Mouse (Mus musculus) lung, adult 2 months (tissue): ENCODE data around the gene Proca1. TPM values are rescaled to one million over a fixed set of nuclear protein-coding genes. Genes with fewer than 3 reads are reported as not detected.
A peak's percentile ranks its signal among the peaks of the same experiment; 100 is the strongest.

Source experiments
- DNase-seq: peaks from one replicate; pipeline ENCODE4 v3.0.0; 2022
- H3K4me1 ChIP-seq: fragments of 200-500 bp; 2 replicates; pipeline ENCODE4 v1.6.1; 2011; ENCODE audit warnings: low read length; ENCODE audit not compliant: control insufficient read depth, insufficient read depth
- H3K4me3 ChIP-seq: fragments of 200-500 bp; replicated peaks from 2 replicates; pipeline ENCODE3; 2011; ENCODE audit warnings: low read depth, mild to moderate bottlenecking, control low read depth, low read length; ENCODE audit errors: extremely low read depth
- CTCF ChIP-seq: fragments of 200-500 bp; IDR thresholded peaks from 2 replicates; pipeline ENCODE4 v1.5.1; 2011; ENCODE audit warnings: mild to moderate bottlenecking, low read length, control low read depth; ENCODE audit not compliant: insufficient read depth
- POLR2A ChIP-seq: fragments of 200-500 bp; IDR thresholded peaks from 2 replicates; pipeline ENCODE4 v1.6.1; 2011; ENCODE audit warnings: low read depth, mild to moderate bottlenecking, control low read depth, low read length, borderline replicate concordance; ENCODE audit errors: extremely low read depth
- WGBS: fragments of 180-500 bp; shearing (Covaris S2); methylation state at CpG from one replicate; pipeline ENCODE4 v1.1.7; 2018; 5-methylcytosine and 5-hydroxymethylcytosine counted together
- polyA plus RNA-seq: library from polyadenylated mRNA; depleted of rRNA; stranded (reverse); fragments of >200 nt; gene quantifications from 2 replicates; pipeline ENCODE4 v1.2.3, GENCODE M21; 2012

The Proca1 gene
- polyA plus RNA-seq, 1 experiment, result 1.4 TPM

DNA sequence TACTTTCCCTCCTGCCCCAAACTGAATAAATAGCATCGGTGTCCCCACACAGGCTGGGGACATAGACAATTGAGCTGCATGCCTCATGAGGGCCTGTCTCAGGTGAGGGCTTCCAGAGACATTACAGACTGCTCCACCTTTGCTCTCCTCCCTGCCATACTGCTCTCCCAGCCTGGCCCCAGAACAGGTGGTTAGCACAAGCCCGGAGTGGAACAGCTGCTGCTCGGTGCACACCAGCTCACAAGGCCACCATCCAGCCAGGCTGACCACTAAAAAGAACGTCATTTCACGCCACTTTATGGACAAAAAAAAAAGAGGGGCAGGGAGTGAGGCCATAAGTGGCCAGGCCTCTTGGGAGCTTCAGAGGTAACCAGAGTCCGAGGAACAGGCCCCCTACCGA lies 14.0 kb downstream of the Proca1 start:
- H3K4me1 ChIP-seq, result no peaks in the 10 kb centered on the region
- WGBS, result 91% methylated on average over 7 of the region's 7 CpGs
- no peak for DNase-seq
- TF ChIP-seq POLR2A, result no peak
- no peak for TF ChIP-seq CTCF
- H3K4me3 ChIP-seq, result no peak overlapping the region

DNA sequence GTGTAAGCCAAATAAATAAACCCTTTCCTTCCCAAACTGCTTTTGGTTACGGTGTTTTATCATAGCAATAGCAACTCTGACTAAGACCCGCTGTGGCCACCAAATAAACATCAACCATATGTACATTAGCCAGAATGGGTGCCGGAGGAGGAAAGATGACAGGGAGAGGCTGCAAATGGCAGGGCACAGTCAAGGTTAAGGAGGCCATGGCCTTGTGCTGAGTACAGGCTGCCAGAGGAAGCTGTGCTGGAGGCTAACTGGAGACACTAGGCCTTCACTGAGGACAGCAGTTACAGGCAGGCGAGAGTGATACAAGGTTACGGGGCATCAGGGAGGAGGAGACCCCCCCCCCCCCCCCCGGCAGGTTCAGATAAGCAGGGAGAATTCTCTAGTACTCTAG lies 16.7 kb downstream of the Proca1 start:
- DNase-seq, result no peak
- 81% methylated on average over 6 of the region's 6 CpGs for WGBS
- Histone ChIP-seq H3K4me1 (no peaks in the 10 kb centered on the region), H3K4me3 (no peak overlapping the region)
- no peak for TF ChIP-seq POLR2A
- no peak for TF ChIP-seq CTCF

DNA sequence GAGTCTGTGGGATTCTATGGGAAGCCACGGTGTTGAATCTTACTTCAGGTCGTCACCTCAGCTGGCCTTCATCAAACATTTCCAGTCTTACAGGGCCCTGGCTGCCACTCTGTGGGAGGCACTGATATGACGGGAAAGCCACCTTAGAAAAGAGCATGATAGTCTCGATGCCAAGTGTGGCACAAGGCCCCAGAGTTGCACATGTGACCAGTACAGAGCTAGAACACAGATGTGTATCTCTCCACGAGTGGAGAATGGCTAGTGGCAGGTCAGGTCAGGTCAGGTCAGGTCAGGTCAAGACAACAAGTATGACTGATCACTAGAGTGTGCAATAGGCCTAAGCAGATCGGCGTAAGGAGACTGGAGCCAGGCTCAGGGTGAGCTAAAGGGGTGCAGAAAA lies 17.4 kb downstream of the Proca1 start:
- Histone ChIP-seq H3K4me1 (no peaks in the 10 kb centered on the region), H3K4me3 (no peak overlapping the region)
- WGBS, result 53% methylated on average over 7 of the region's 7 CpGs
- no peak for TF ChIP-seq CTCF
- TF ChIP-seq POLR2A, result no peak
- no peak for DNase-seq

DNA sequence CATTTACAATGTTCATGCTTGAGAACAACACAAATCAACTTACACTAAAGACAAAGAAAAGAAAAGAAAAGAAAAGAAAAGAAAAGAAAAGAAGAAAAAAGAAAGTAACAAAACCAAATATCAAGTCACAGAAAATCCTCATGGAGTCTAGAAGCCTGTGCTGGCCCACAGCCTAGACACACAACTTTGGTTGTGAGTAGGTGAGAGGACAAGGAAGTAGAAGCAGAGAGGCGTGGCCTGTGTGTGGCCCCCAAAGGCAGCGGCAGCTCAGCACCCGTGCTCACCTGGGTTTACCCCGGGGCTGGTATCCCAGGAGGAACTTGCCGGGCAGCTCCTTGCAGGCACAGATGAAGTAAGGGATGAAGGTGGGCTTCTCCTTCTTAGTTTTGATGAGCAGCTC lies 18.3 kb downstream of the Proca1 start:
- 65% methylated on average over 5 of the region's 5 CpGs for WGBS
- Histone ChIP-seq H3K4me3 (no peak overlapping the region), H3K4me1 (no peaks in the 10 kb centered on the region)
- DNase-seq, result no peak
- no peak for TF ChIP-seq CTCF
- no peak for TF ChIP-seq POLR2A

DNA sequence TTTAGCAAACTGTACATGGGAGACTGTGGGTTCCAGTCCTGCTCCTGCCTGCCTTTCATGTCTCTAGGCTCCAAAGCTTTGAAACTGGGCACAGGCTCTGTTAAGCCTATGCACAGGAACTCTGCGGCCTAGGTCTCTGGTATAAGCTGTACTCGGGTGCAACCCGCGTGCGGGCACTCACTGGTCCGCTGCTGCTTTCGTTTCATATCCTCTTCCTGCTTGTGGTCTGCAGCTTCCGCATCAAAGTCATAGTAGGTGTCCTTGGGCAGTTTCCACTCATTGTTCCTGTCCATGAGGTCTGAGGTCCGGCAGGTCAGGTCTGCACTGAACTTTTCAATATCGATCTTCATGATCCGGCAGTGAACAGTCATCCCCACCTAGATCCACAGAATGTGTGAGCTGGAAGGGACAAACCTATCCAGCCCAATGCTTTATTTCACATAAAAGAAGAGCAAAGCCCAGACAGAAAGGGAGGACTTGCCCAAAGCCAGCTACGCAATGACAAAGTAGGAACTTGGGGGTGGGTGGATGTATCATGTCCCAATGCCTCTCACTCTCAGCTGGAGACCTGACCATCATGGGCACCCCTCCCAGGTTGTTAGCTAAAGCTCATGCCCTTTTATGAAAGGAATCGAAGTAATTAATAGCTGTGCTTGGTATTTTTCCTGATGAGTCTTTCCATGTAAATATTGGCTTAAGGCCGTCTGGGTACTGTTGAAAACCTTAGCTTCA lies 20.1 kb downstream of the Proca1 start:
- Histone ChIP-seq H3K4me3 (no peak overlapping the region), H3K4me1 (no peaks in the 10 kb centered on the region)
- WGBS, result 74% methylated on average over 14 of the region's 14 CpGs
- no peak for DNase-seq
- TF ChIP-seq CTCF (no peak), POLR2A (no peak)

DNA sequence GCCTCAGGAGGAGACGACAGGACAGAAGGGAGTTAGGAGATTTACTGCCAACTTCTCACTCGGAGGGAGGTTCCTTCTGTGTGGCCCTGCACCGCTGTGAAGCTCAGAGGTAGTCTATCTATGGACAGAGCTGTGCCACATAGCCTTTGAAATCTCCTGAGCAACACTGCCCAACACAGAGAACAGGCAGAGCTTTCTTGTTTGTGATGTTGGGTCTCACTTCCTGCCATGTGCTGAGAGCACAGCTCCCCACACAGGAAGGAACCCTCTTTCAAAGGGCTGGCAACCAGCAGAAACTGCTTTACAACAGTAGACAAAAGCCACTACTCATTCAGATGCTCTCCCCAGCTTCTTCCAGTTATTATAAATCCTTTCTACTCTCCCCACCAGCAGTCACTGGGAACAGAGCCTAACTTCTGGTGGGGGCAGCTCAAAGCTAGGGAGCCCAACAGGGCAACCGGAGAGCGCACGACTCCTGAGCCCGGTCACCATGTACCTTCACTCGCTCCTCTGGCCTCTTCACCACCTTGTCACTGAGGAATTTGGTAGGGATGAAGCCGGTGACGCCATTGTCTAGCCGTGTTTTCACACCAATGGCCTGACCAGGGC lies 22.6 kb downstream of the Proca1 start:
- WGBS, result 87% methylated on average over 11 of the region's 11 CpGs
- Histone ChIP-seq H3K4me3 (no peak overlapping the region), H3K4me1 (no peaks in the 10 kb centered on the region)
- no peak for TF ChIP-seq POLR2A
- no peak for TF ChIP-seq CTCF
- no peak for DNase-seq

DNA sequence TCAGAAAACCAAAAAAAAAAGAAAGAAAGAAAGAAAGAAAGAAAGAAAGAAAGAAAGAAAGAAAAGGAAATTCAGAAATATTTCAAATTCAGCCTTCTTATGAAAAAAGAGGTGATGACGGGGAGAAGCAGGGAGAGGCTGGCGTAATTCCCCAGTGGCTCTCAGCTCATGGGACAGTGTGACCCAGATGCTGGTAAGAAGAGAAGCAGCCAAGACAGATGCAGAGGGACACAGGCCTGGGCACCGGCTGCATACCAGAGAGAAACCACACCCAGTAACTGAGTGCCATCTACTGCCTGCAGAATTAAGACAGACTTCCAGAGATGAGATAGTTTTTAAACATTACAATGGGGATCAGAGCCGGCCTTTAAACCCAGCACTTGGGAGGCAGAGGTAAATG lies 30.4 kb downstream of the Proca1 start:
- 83% methylated on average over 4 of the region's 4 CpGs for WGBS
- Histone ChIP-seq H3K4me3 (no peak overlapping the region), H3K4me1 (no peaks in the 10 kb centered on the region)
- TF ChIP-seq CTCF, result no peak
- DNase-seq, result no peak

DNA sequence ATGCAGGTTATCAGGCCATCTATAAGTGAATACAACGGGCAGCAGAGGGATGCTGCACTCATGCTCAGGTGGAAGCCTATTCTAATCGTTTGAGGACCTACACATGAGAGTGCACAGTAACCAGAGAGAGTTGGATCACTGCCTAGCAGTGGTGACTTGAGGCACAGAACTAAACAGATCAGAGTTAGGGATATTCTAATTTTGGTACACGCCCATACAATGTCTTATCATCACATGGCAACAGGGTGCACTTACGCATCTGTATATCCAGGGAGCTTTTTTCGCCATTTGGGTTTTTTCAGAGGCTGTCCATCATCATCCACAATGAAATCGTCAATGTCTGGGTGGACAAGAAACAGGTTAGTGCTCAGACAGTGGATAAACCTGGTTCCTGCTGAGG lies 38.3 kb downstream of the Proca1 start:
- no peak for TF ChIP-seq CTCF
- TF ChIP-seq POLR2A, result no peak
- DNase-seq, result no peak
- 93% methylated on average over 6 of the region's 6 CpGs for WGBS
- H3K4me3 ChIP-seq, result no peak overlapping the region
- no peaks in the 10 kb centered on the region for H3K4me1 ChIP-seq

DNA sequence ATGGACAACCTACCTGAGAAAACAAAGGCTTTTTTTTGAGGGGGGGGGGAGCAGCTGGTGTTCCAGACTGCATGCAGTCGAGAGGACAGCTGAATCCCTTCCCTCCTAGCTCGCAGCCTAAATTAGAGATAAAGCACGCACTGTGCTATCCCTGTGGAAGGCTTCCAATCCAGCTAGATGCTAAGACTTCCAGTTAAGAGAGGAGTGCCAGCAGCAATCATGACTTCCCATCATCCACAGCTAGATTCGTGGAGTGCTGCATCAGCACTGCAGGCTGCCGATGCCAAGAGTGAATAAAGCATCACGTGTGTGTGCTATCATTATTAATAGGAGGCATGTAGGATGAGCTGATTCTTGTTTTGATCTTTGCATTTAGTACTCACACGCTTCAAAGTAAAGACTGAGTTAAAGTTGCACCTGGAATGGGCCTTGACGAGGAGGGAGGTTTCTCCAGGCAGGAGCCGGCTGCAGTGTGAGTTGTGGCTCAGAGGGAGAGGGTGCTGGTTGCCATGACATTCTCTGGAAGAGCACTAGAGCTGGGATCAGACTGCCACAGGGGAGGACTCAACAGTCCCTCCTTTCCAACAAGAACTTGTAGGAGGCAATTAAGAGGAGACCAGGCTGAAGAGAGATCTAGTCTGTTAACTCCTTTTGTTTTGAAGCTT lies 47.1 kb downstream of the Proca1 start:
- H3K4me1 ChIP-seq, result no peaks in the 10 kb centered on the region
- TF ChIP-seq POLR2A (no peak), CTCF (no peak)
- no peak overlapping the region for H3K4me3 ChIP-seq
- WGBS, result 71% methylated on average over 9 of the region's 9 CpGs
- DNase-seq, result no peak

DNA sequence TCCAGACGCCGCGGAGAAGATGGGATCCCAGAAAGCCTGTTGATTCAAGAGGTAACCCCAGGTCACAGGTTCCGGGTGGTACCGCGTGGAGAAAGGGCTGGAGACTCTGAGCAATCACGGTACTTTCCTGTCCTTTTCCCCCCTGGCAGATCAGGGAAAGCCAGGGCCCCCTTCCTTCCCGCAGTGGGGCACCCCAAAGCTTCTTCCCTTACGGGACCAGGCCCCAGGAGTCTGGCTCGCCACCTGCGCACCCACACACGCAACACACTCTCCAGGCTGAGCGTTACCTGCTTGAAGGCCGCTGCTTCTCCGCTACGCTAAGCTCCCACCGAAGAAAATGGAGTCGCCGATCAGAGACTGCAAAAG lies 52.1 kb downstream of the Proca1 start:
- DNase-seq, result no peak
- Histone ChIP-seq H3K4me1 (peaks cover 4% of the 10 kb centered on the region), H3K4me3 (peak overlapping the region; percentile 98)
- under 1% methylated on average over 19 of the region's 19 CpGs for WGBS
- no peak for TF ChIP-seq CTCF
- TF ChIP-seq POLR2A, result no peak
